Mouse (Mus musculus): ENCODE measurements around the gene Glud1. TPM values are rescaled to one million over a fixed set of nuclear protein-coding genes. Genes with fewer than 3 reads are reported as not detected.

Glud1 gene
- polyA plus RNA-seq, 1 experiment from 2014 or later: 74.6 TPM

GRCm38 (mm10) chr14:34345771-34346566 is 35.4 kb downstream of the Glud1 start:
- peaks cover 43% of the 10 kb centered on the region for H3K36me3 ChIP-seq
- no peaks in the 10 kb centered on the region for H3K4me1 ChIP-seq
- no peak overlapping the region for H3K4me3 ChIP-seq
- WGBS: 58% methylated on average over 12 of the region's 12 CpGs
- DNase-seq (ENCODE audit: low spot score): no peak
- no peak overlapping the region for H3K27ac ChIP-seq
- H3K27me3 ChIP-seq (ENCODE audit: low read depth, poor library complexity, severe bottlenecking): no peaks in the 10 kb centered on the region
- H3K9me3 ChIP-seq (replicated peaks): no peaks in the 10 kb centered on the region

GRCm38 (mm10) chr14:34347084-34347483 is 36.6 kb downstream of the Glud1 start:
- Histone ChIP-seq H3K27me3 (ENCODE audit: low read depth, poor library complexity, severe bottlenecking) (no peaks in the 10 kb centered on the region), H3K4me1 (no peaks in the 10 kb centered on the region), H3K9me3 (replicated peaks) (no peaks in the 10 kb centered on the region), H3K36me3 (peaks cover 31% of the 10 kb centered on the region), H3K27ac (no peak overlapping the region), H3K4me3 (no peak overlapping the region)
- DNase-seq (ENCODE audit: low spot score): no peak
- 99% methylated on average over 5 of the region's 5 CpGs for WGBS

DNA sequence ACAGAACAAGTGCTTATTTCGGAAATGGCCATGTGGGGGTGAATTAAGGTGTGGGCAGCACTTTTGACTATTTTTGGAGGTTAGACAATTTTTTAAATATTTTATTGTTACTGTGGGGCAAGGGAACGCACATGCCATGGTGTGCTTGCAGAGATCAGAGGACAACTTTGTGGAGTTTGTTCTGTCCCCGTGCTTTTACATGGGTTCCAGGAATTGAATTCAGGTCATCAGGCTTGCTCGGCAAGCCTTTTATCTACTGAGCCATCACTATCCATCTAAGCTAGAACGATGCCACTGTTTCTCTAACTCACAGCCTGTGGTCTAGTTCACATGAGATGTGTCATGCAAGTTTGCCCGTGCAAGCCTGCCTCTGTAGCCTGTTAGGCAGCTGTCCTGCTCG is 37.8 kb downstream of the Glud1 start:
- H3K4me3 ChIP-seq: no peak overlapping the region
- H3K27ac ChIP-seq: no peak overlapping the region
- H3K36me3 ChIP-seq: peaks cover 19% of the 10 kb centered on the region
- no peaks in the 10 kb centered on the region for H3K27me3 ChIP-seq (ENCODE audit: low read depth, poor library complexity, severe bottlenecking)
- H3K4me1 ChIP-seq: no peaks in the 10 kb centered on the region
- WGBS: 84% methylated on average over 7 of the region's 7 CpGs
- no peak for DNase-seq (ENCODE audit: low spot score)
- H3K9me3 ChIP-seq (replicated peaks): no peaks in the 10 kb centered on the region

GRCm38 (mm10) chr14:34349007-34349406 is 38.5 kb downstream of the Glud1 start:
- Histone ChIP-seq H3K36me3 (peaks cover 14% of the 10 kb centered on the region), H3K27ac (no peak overlapping the region), H3K9me3 (replicated peaks) (no peaks in the 10 kb centered on the region), H3K27me3 (ENCODE audit: low read depth, poor library complexity, severe bottlenecking) (no peaks in the 10 kb centered on the region), H3K4me3 (no peak overlapping the region), H3K4me1 (no peaks in the 10 kb centered on the region)
- DNase-seq (ENCODE audit: low spot score): no peak
- WGBS: 89% methylated on average over 8 of the region's 8 CpGs

GRCm38 (mm10) chr14:34351660-34352059 is 41.1 kb downstream of the Glud1 start:
- Histone ChIP-seq H3K4me3 (no peak overlapping the region), H3K4me1 (peaks cover 7% of the 10 kb centered on the region), H3K36me3 (no peaks in the 10 kb centered on the region), H3K27ac (no peak overlapping the region), H3K9me3 (replicated peaks) (no peaks in the 10 kb centered on the region), H3K27me3 (ENCODE audit: low read depth, poor library complexity, severe bottlenecking) (no peaks in the 10 kb centered on the region)
- DNase-seq (ENCODE audit: low spot score): no peak
- 75% methylated on average over 3 of the region's 3 CpGs for WGBS

DNA sequence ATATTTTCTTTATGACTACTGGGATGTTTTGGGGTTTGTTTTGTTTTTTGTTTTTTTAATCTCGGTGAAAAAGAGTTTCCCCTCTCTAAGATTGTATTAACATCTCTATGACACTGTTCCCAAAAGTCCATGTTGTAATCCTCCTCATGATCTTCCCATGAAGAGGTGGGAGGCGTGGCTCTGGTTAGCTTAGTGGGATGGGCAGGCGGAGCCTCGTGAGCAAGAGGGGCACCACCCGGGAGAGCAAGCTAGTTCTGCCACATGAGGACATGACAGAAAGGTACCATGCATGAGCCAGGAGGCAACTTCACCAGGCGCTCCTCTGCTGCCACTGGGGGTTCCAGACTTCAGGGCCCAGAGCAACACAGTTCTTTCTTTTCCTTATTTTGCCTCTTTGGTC is 42.0 kb downstream of the Glud1 start:
- Histone ChIP-seq H3K27me3 (ENCODE audit: low read depth, poor library complexity, severe bottlenecking) (no peaks in the 10 kb centered on the region), H3K36me3 (no peaks in the 10 kb centered on the region), H3K4me3 (no peak overlapping the region), H3K9me3 (replicated peaks) (no peaks in the 10 kb centered on the region), H3K27ac (no peak overlapping the region), H3K4me1 (peaks cover 7% of the 10 kb centered on the region)
- no peak for DNase-seq (ENCODE audit: low spot score)
- 68% methylated on average over 6 of the region's 6 CpGs for WGBS

DNA sequence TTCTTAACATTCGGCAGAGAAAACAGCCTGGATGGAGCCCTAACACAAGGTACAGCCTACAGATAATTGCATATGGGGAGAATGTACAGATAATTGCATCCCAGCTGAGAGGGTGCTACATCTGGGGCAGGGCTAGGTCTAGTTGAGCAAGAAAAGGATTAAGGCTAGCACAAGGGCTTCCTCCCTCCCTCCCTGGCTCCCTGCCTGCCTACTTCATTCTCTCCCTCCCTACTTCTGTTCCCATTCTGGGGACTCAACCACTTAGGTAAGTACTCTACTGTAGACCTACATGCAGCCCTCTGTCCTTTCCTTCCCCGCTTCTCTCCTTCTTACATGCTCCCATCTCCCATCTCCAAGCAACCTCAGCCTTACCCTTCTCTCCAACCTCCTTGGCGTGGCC is 42.8 kb downstream of the Glud1 start:
- Histone ChIP-seq H3K36me3 (no peaks in the 10 kb centered on the region), H3K4me1 (peaks cover 7% of the 10 kb centered on the region), H3K4me3 (no peak overlapping the region), H3K9me3 (replicated peaks) (no peaks in the 10 kb centered on the region), H3K27me3 (ENCODE audit: low read depth, poor library complexity, severe bottlenecking) (no peaks in the 10 kb centered on the region), H3K27ac (no peak overlapping the region)
- 95% methylated on average over 3 of the region's 3 CpGs for WGBS
- DNase-seq (ENCODE audit: low spot score): no peak

DNA sequence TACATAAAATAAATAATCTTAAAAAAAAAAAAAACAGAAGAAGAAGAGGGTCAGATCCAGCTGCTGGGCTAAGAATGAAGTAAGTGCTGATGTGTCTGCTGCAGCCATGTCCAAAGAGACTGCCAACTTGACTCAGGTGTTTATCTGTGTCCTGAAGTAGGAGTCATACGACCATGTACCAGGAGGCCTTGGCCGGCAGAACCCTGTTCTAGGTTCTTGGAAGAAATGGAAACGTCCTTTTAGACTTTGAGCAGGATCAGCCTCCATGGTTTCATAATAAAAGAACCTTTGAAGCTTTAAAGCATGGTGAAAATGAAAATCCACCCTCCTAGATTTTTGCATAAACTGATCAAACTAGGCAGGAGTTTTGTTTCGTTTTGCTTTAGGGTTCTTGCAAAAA is 43.9 kb downstream of the Glud1 start:
- 85% methylated on average over 4 of the region's 4 CpGs for WGBS
- no peak overlapping the region for H3K4me3 ChIP-seq
- H3K9me3 ChIP-seq (replicated peaks): no peaks in the 10 kb centered on the region
- no peak for DNase-seq (ENCODE audit: low spot score)
- H3K27me3 ChIP-seq (ENCODE audit: low read depth, poor library complexity, severe bottlenecking): no peaks in the 10 kb centered on the region
- peaks cover 7% of the 10 kb centered on the region for H3K4me1 ChIP-seq
- H3K36me3 ChIP-seq: no peaks in the 10 kb centered on the region
- H3K27ac ChIP-seq: no peak overlapping the region

- Histone ChIP-seq H3K9me3 (replicated peaks) (no peaks in the 10 kb centered on the region), H3K4me3 (no peak within 1 kb of the TSS), H3K27ac (no peak within 1 kb of the TSS), H3K36me3 (no peaks in the 10 kb centered on the region), H3K27me3 (ENCODE audit: low read depth, poor library complexity, severe bottlenecking) (no peaks in the 10 kb centered on the region), H3K4me1 (peaks cover 7% of the 10 kb centered on the region)
- WGBS: 82% methylated on average over 6 of the region's 6 CpGs
- DNase-seq (ENCODE audit: low spot score): no peak
Observed at GRCm38 (mm10) chr14:34355301-34355700, 44.8 kb downstream of the Glud1 start, which contains the start of gene Fam25c. Fam25c (minus strand) TSS chr14:34355433.

- WGBS: 80% methylated on average over 7 of the region's 7 CpGs
Observed at GRCm38 (mm10) chr14:34357671-34358455, 47.3 kb downstream of the Glud1 start.

GRCm38 (mm10) chr14:34359676-34360244 is 49.2 kb downstream of the Glud1 start:
- WGBS: 54% methylated on average over 5 of the region's 5 CpGs
- Histone ChIP-seq H3K36me3 (no peaks in the 10 kb centered on the region), H3K4me1 (peaks cover 20% of the 10 kb centered on the region), H3K27me3 (ENCODE audit: low read depth, poor library complexity, severe bottlenecking) (peaks cover 26% of the 10 kb centered on the region), H3K4me3 (no peak overlapping the region), H3K27ac (no peak overlapping the region), H3K9me3 (replicated peaks) (no peaks in the 10 kb centered on the region)
- DNase-seq (ENCODE audit: low spot score): no peak

More at GRCm38 (mm10) chr14:34357671-34358455, 47.3 kb downstream of the Glud1 start:
- Histone ChIP-seq H3K4me1 (peaks cover 10% of the 10 kb centered on the region), H3K36me3 (no peaks in the 10 kb centered on the region), H3K27ac (no peak overlapping the region), H3K4me3 (no peak overlapping the region), H3K9me3 (replicated peaks) (no peaks in the 10 kb centered on the region), H3K27me3 (ENCODE audit: low read depth, poor library complexity, severe bottlenecking) (peaks cover 9% of the 10 kb centered on the region)
- no peak for DNase-seq (ENCODE audit: low spot score)

DNA sequence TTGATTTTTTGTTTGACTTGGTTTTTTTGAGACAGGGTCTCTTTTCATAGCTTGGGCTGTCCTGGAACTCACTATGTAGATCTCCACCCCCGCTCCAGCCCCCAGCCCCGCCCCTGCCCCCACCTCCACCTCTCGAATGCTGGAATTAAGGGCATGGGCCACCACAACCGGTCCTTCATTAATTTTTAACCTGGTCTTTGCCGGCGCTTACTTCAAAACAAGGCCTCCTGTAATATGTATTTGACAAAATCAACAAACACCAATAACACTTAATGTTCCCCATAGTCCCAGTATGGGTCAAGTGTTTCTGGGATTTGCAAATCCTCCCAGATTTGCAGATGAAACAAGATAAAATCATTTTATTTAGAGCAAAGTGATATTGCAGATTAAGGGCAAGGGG is 49.7 kb downstream of the Glud1 start:
- no peak for DNase-seq (ENCODE audit: low spot score)
- peaks cover 15% of the 10 kb centered on the region for H3K4me1 ChIP-seq
- H3K36me3 ChIP-seq: no peaks in the 10 kb centered on the region
- no peak overlapping the region for H3K4me3 ChIP-seq
- 59% methylated on average over 6 of the region's 6 CpGs for WGBS
- no peak overlapping the region for H3K27ac ChIP-seq
- H3K27me3 ChIP-seq (ENCODE audit: low read depth, poor library complexity, severe bottlenecking): peaks cover 26% of the 10 kb centered on the region
- no peaks in the 10 kb centered on the region for H3K9me3 ChIP-seq (replicated peaks)

DNA sequence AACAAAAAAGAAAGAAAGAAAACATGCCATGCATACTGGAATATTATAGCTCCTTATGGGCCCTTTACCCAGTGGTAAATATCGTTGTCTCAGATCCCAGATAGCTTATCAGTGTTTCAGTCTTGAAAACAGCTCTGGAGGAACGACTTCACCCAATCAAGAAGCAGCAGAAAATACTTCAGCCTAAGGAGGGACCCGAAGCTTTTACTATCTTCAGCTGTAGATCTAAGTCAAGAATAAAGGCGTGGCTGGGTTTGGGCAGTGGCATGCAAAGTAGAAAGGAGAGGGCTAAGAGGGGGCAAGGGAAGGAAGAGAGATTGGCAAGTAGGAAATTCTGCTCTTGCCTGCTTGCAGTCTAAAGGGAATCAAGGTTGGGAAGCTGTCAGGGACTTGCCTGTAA is 51.6 kb downstream of the Glud1 start:
- Histone ChIP-seq H3K4me1 (peaks cover 14% of the 10 kb centered on the region), H3K27me3 (ENCODE audit: low read depth, poor library complexity, severe bottlenecking) (peaks cover 26% of the 10 kb centered on the region), H3K36me3 (no peaks in the 10 kb centered on the region), H3K4me3 (no peak overlapping the region), H3K9me3 (replicated peaks) (no peaks in the 10 kb centered on the region), H3K27ac (no peak overlapping the region)
- 73% methylated on average over 4 of the region's 4 CpGs for WGBS
- DNase-seq (ENCODE audit: low spot score): no peak

All from limb, embryonic 10.5 days (tissue).